ENCODE assay signal across 21 mouse cellular contexts in the genomic region with DNA sequence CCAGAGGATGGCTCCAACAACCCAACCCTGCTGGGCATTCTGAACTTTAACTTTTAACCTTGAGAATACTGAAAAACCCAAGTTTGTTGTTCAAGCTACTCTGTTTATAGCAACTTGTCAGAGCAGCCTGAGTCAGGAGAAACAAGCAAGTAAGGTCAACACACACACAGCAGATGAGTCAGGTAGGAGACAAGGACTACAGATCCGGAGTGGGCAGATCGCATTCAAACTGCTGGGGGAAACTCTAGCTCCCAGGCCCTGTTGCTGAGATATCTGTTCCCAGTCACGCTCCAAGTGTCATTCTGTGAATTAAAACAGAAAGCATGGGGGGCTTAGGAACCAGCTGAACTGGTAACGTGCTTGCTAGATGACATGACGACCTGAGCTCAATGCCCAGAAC. TPM values are rescaled to one million over a fixed set of nuclear protein-coding genes. Genes with fewer than 3 reads are reported as not detected.
"Had no signal": no experiment of that assay in that cellular context is flagged by ENCODE, and none has a peak within 500 bp of the region (broad histone marks: within the 10 kb centered on the region; RNA-seq: fewer than 3 reads in every experiment).

No protein-coding gene starts in this region.

- ATAC-seq: lung, postnatal 0 days; midbrain, embryonic 13.5 days; midbrain, embryonic 16.5 days had no signal

- H3K4me1 ChIP-seq: kidney, embryonic 15.5 days; midbrain, embryonic 13.5 days; neural tube, embryonic 13.5 days had no signal

- DNase-seq: kidney, adult 11 months; kidney, adult 8-10 months; kidney, postnatal 10 days; kidney, postnatal 36 days; liver, embryonic 13.5 days; lung, embryonic 14.5 days; retina, postnatal 1 day; right cerebral cortex, postnatal 25 days; spleen, adult 18-20 months; thymus, postnatal 25 days had no signal

- H3K27ac ChIP-seq: kidney, embryonic 15.5 days; limb, embryonic 10.5 days; limb, embryonic 13.5 days; liver, embryonic 13.5 days; midbrain, embryonic 10.5 days; midbrain, embryonic 13.5 days; neural tube, embryonic 13.5 days; stomach, postnatal 0 days had no signal

- H3K36me3 ChIP-seq: kidney, embryonic 15.5 days; limb, embryonic 10.5 days; limb, embryonic 13.5 days; liver, embryonic 13.5 days; midbrain, embryonic 10.5 days; midbrain, embryonic 13.5 days; neural tube, embryonic 13.5 days had no signal

- H3K9me3 ChIP-seq: kidney, embryonic 15.5 days; limb, embryonic 10.5 days; limb, embryonic 13.5 days; liver, embryonic 13.5 days; midbrain, embryonic 10.5 days; midbrain, embryonic 13.5 days; neural tube, embryonic 13.5 days had no signal

- H3K4me2 ChIP-seq: kidney, embryonic 15.5 days; limb, embryonic 13.5 days; liver, embryonic 13.5 days; lung, embryonic 14.5 days; midbrain, embryonic 13.5 days; neural tube, embryonic 13.5 days had no signal

- H3K4me3 ChIP-seq: kidney, embryonic 15.5 days; limb, embryonic 10.5 days; limb, embryonic 13.5 days; liver, embryonic 13.5 days; megakaryocyte, embryonic 14.5 days; midbrain, embryonic 10.5 days; midbrain, embryonic 13.5 days; myocyte; neural tube, embryonic 13.5 days had no signal

- H3K9ac ChIP-seq: kidney, embryonic 15.5 days; limb, embryonic 13.5 days; liver, embryonic 13.5 days; lung, embryonic 14.5 days; midbrain, embryonic 13.5 days; neural tube, embryonic 13.5 days had no signal

- H3K27me3 ChIP-seq: kidney, embryonic 15.5 days; limb, embryonic 13.5 days; liver, embryonic 13.5 days; midbrain, embryonic 13.5 days; neural tube, embryonic 13.5 days had no signal

RNA-seq across cellular contexts. Expression of gene Ly86, which starts 4.0 kb away (rescaled TPM):
- polyA plus RNA-seq: myocyte had no signal
